Mouse (Mus musculus) hindbrain, embryonic 12.5 days (tissue): ENCODE data around the gene Gm45711. TPM values are rescaled to one million over a fixed set of nuclear protein-coding genes. Genes with fewer than 3 reads are reported as not detected.
"Not testable (repeated sequence)": the region's sequence is repeated elsewhere in the genome, so short reads cannot be mapped to it uniquely, and the experiment has no call there.

ENCODE experiments used
- ATAC-seq: fragments of 200-750 bp; cut with Nextera tagmentation; 2 replicates; pipeline ENCODE4 v1.8.0; 2017; ENCODE audit warnings: moderate TSS enrichment; ENCODE audit not compliant: low FRiP score
- H3K27ac ChIP-seq: fragments of 300-500 bp; sonication (generic); 2 replicates; pipeline ENCODE4 v1.5.1; 2016; ENCODE audit warnings: mild to moderate bottlenecking
- H3K27me3 ChIP-seq: fragments of 300-500 bp; sonication (generic); 2 replicates; pipeline ENCODE4 v1.6.1; 2016; ENCODE audit warnings: mild to moderate bottlenecking
- H3K36me3 ChIP-seq: fragments of 300-500 bp; sonication (generic); 2 replicates; pipeline ENCODE4 v1.6.1; 2016; ENCODE audit warnings: mild to moderate bottlenecking
- H3K4me1 ChIP-seq: fragments of 300-500 bp; sonication (generic); 2 replicates; pipeline ENCODE4 v1.6.1; 2016
- H3K4me2 ChIP-seq: fragments of 300-500 bp; sonication (generic); replicated peaks from 2 replicates; pipeline ENCODE4 v1.6.1; 2016; ENCODE audit warnings: mild to moderate bottlenecking
- H3K4me3 ChIP-seq: fragments of 300-500 bp; sonication (generic); 2 replicates; pipeline ENCODE4 v1.5.1; 2016; ENCODE audit warnings: mild to moderate bottlenecking
- H3K9ac ChIP-seq: fragments of 300-500 bp; sonication (generic); 2 replicates; pipeline ENCODE4 v1.6.1; 2016; ENCODE audit warnings: mild to moderate bottlenecking, moderate library complexity
- H3K9me3 ChIP-seq: fragments of 300-500 bp; sonication (generic); replicated peaks from 2 replicates; pipeline ENCODE4 v1.6.1; 2016; ENCODE audit warnings: mild to moderate bottlenecking
- WGBS: fragments of 180-500 bp; shearing (Covaris S2); methylation state at CpG from one replicate; pipeline ENCODE4 v1.1.7; 2016; 5-methylcytosine and 5-hydroxymethylcytosine counted together
- polyA plus RNA-seq: library from polyadenylated mRNA; unstranded; fragments of >200 nt; fragmentation: Nextera tagmentation; extraction: Ambion mirVana; gene quantifications from 2 replicates; pipeline ENCODE4 v1.2.1, GENCODE M21; 2016

Gm45711 gene
- polyA plus RNA-seq, 1 experiment from 2014 or later, result not detected

- Histone ChIP-seq H3K4me1 (peaks cover 23% of the 10 kb centered on the region; the same call in 1 of the 2 replicates), H3K9me3 (no peaks in the 10 kb centered on the region), H3K27me3 (no peaks in the 10 kb centered on the region), H3K27ac (peak overlapping the region; percentile 66), H3K36me3 (no peaks in the 10 kb centered on the region), H3K9ac (peak overlapping the region; percentile 78), H3K4me3 (peak overlapping the region; percentile 54), H3K4me2 (peak overlapping the region; percentile 74)
- peak; percentile 82 for ATAC-seq
- WGBS, result under 1% methylated on average over 53 of the region's 54 CpGs
Measured at GRCm38 (mm10) chr8:104340233-104341105, 30.6 kb upstream of the Gm45711 start.

DNA sequence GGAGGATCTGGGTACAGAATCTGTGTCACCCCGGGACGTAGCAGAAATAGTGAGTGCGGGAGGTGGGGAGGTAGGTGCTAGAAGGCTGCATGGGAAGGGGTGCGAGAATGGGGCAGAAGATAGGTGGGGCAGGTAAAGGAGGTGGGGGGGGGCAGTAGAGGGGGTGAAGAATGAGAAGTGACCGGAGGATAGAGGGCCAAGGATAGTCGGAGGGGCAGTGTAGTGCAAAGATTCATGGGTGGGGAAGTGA, 30.0 kb upstream of the Gm45711 start:
- Histone ChIP-seq H3K4me3 (peak overlapping the region; percentile 54), H3K4me2 (peak overlapping the region; percentile 74), H3K27ac (0 out of 2 replicates have a peak overlapping the region, but pooled peaks have one; percentile 66), H3K9ac (peak overlapping the region; percentile 78), H3K36me3 (no peaks in the 10 kb centered on the region), H3K27me3 (no peaks in the 10 kb centered on the region), H3K4me1 (peaks cover 23% of the 10 kb centered on the region; the same call in 1 of the 2 replicates), H3K9me3 (no peaks in the 10 kb centered on the region)
- 4% methylated on average over 6 of the region's 6 CpGs for WGBS
- peak; percentile 24 for ATAC-seq

DNA sequence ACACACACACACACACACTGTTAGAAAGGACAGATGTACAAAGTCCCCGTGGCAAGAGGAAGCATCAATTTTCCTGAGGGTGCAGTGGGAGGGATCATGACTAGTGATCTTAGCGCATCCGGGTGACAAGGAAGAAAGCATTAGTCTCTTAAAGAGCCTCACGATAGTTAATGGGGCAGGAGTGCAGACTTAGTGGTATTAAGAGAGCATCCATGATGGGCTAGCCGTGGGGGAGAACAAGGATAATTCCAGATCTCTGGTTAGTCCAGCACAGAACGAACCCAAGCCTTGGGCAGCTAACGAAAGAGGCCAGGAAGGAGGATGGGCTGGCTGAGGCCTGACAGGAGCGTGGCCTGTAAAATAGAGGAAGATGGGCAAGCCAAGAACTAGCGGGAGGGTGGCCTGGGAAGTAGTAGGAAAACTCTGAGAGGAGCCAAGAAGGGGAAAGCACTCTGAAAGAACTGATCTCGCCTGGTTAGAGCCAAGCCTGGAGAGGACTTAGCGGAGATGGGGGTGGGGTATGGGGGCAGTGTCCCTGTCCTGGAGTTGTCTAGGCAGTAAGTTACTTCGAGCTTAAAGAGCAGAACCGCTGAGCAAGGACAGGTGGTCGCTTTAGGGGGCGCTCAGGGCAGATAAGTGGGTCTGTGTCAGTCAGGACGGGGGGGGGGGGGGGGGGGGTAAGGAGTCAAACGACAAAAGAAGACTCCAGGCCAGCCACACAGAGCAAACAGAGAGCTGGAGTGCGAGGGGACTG, 29.5 kb upstream of the Gm45711 start, which contains the start of gene Cmtm3:
TSS of gene Cmtm3 (plus strand) at position 182 of the 754 bp plus-strand sequence.
- Histone ChIP-seq H3K4me1 (peaks cover 23% of the 10 kb centered on the region; the same call in 1 of the 2 replicates), H3K36me3 (no peaks in the 10 kb centered on the region), H3K9me3 (no peaks in the 10 kb centered on the region), H3K4me3 (peak within 1 kb of the TSS; percentile 54), H3K9ac (peak within 1 kb of the TSS; percentile 78), H3K27ac (0 out of 2 replicates have a peak within 1 kb of the TSS, but pooled peaks have one; percentile 66), H3K4me2 (peak within 1 kb of the TSS; percentile 74), H3K27me3 (no peaks in the 10 kb centered on the region)
- ATAC-seq, result no peak
- WGBS, result 18% methylated on average over 18 of the region's 18 CpGs

GRCm38 (mm10) chr8:104337890-104338289, 28.0 kb upstream of the Gm45711 start:
- Histone ChIP-seq H3K4me3 (no peak overlapping the region), H3K27me3 (no peaks in the 10 kb centered on the region), H3K9ac (no peak overlapping the region), H3K4me2 (no peak overlapping the region), H3K36me3 (no peaks in the 10 kb centered on the region), H3K4me1 (peaks cover 19% of the 10 kb centered on the region; the same call in 1 of the 2 replicates), H3K27ac (no peak overlapping the region), H3K9me3 (no peaks in the 10 kb centered on the region)
- ATAC-seq, result no peak
- WGBS, result 43% methylated on average over 3 of the region's 3 CpGs

DNA sequence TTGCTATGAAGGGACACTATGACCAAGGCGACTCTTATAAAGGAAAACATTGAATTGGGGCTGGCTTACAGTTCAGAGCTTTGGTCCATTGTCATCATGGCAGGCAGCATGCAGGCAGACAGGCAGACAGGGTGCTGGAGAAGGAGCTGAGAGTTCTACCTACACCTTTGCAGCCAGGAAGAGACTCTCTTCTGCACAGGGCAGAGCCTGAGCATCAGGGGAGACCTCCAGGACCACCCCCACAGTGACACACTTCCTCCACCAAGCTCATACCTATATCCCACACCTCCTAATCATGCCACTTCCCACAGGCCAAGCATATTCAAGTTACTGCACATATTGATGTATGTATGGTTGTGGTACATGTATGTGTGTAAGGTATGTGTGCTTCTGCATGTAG, 26.9 kb upstream of the Gm45711 start:
- Histone ChIP-seq H3K27ac (no peak overlapping the region), H3K36me3 (no peaks in the 10 kb centered on the region), H3K4me3 (no peak overlapping the region), H3K27me3 (no peaks in the 10 kb centered on the region), H3K9ac (no peak overlapping the region), H3K4me2 (no peak overlapping the region), H3K4me1 (peaks cover 19% of the 10 kb centered on the region; the same call in 1 of the 2 replicates), H3K9me3 (no peaks in the 10 kb centered on the region)
- no peak for ATAC-seq
- 69% methylated on average over 1 of the region's 1 CpGs for WGBS

- Histone ChIP-seq H3K27ac (no peak overlapping the region), H3K4me1 (peaks cover under 1% of the 10 kb centered on the region; the same call in 1 of the 2 replicates), H3K36me3 (no peaks in the 10 kb centered on the region), H3K4me2 (no peak overlapping the region), H3K4me3 (no peak overlapping the region), H3K9me3 (no peaks in the 10 kb centered on the region), H3K27me3 (no peaks in the 10 kb centered on the region), H3K9ac (no peak overlapping the region)
- 73% methylated on average over 1 of the region's 1 CpGs for WGBS
- no peak for ATAC-seq
Measured at GRCm38 (mm10) chr8:104334196-104334595, 24.3 kb upstream of the Gm45711 start.

- H3K4me1 ChIP-seq, result no peaks in the 10 kb centered on the region
- WGBS, result 74% methylated on average over 5 of the region's 5 CpGs
- no peak overlapping the region for H3K4me3 ChIP-seq
- H3K36me3 ChIP-seq, result no peaks in the 10 kb centered on the region
- no peak overlapping the region for H3K9ac ChIP-seq
- H3K27me3 ChIP-seq, result no peaks in the 10 kb centered on the region
- no peak overlapping the region for H3K4me2 ChIP-seq
- no peaks in the 10 kb centered on the region for H3K9me3 ChIP-seq
- no peak for ATAC-seq
- H3K27ac ChIP-seq, result no peak overlapping the region
Measured at GRCm38 (mm10) chr8:104333786-104334185, 23.9 kb upstream of the Gm45711 start.

- Histone ChIP-seq H3K27ac (no peak overlapping the region), H3K4me3 (no peak overlapping the region), H3K9me3 (no peaks in the 10 kb centered on the region), H3K27me3 (no peaks in the 10 kb centered on the region), H3K4me1 (no peaks in the 10 kb centered on the region), H3K4me2 (no peak overlapping the region), H3K9ac (no peak overlapping the region), H3K36me3 (no peaks in the 10 kb centered on the region)
- ATAC-seq, result no peak
- 75% methylated on average over 5 of the region's 5 CpGs for WGBS
Measured at GRCm38 (mm10) chr8:104332665-104333631, 23.1 kb upstream of the Gm45711 start.

GRCm38 (mm10) chr8:104321930-104322329, 12.0 kb upstream of the Gm45711 start, which contains the start of gene Cmtm2b:
TSS of gene Cmtm2b (plus strand) at chr8:104322230.
- H3K4me1 ChIP-seq, ATAC-seq, H3K4me3 ChIP-seq, H3K9me3 ChIP-seq, H3K27ac ChIP-seq, H3K9ac ChIP-seq, H3K27me3 ChIP-seq, H3K4me2 ChIP-seq, H3K36me3 ChIP-seq: not testable (repeated sequence)
- 90% methylated on average over 12 of the region's 12 CpGs for WGBS

- H3K4me3 ChIP-seq, H3K9ac ChIP-seq, H3K36me3 ChIP-seq, H3K27ac ChIP-seq, H3K4me1 ChIP-seq, ATAC-seq, H3K9me3 ChIP-seq, H3K27me3 ChIP-seq, H3K4me2 ChIP-seq: not testable (repeated sequence)
- WGBS, result 88% methylated on average over 11 of the region's 11 CpGs
Measured at GRCm38 (mm10) chr8:104321267-104321666, 11.4 kb upstream of the Gm45711 start, which contains the start of gene Gm11020. TSS of gene Gm11020 (plus strand) at chr8:104321567.

DNA sequence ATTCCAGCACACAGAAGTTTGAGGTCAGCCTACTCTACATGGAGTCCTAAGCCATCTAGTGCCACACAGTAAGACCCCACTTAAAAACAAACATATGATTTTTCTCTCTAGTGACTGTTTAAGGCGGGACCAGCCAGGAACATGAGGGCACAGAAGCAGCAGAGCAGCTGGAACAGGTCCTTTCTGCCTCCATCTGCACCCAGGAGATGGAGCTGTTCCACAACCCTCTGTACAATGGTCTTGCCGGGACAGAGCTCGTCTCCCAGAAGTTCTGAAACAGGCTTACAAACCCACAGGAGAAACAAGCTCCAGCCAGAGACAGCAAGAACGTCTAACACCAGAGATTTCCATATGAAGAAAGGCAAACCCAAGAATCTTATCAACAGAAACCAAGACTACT, 3.4 kb upstream of the Gm45711 start:
- WGBS, result 74% methylated on average over 4 of the region's 4 CpGs
- no peak overlapping the region for H3K27ac ChIP-seq
- H3K4me1 ChIP-seq, result no peaks in the 10 kb centered on the region
- H3K9ac ChIP-seq, result no peak overlapping the region
- H3K36me3 ChIP-seq, result no peaks in the 10 kb centered on the region
- H3K27me3 ChIP-seq, result no peaks in the 10 kb centered on the region
- no peaks in the 10 kb centered on the region for H3K9me3 ChIP-seq
- ATAC-seq, result no peak
- H3K4me2 ChIP-seq, result no peak overlapping the region
- no peak overlapping the region for H3K4me3 ChIP-seq
